Mouse (Mus musculus): ENCODE measurements around the gene Dock6. TPM values are rescaled to one million over a fixed set of nuclear protein-coding genes. Genes with fewer than 3 reads are reported as not detected.
"Not testable (repeated sequence)": the region's sequence is repeated elsewhere in the genome, so short reads cannot be mapped to it uniquely, and the experiment has no call there.

Gene Dock6
- total RNA-seq, 2 experiments from 2014 or later = 12.7 to 18.2 TPM

DNA sequence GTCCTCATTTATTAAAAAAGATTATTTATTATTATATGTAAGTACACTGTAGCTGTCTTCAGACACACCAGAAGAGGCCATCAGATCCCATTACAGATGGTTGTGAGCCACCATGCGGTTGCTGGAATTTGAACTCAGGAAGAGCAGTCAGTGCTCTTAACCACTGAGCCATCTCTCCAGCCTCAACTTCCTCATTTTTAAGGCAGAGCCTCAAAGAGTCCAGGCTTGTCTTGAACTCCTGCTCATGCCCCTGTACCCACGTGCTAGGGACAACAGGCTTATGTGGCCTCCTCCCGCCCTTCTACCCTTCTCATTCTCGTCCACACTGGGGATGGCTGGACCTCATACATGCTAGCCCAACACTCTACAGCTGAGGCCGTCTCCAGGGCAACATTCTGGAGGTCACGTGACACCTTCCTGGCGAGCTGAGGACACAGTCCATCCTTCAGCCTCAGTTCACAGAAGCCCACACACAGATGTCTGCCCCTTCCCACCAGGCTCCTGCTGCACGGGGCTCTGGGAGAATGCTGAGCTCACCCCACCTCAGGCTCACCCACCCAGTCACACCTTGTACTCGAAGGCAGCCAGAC lies 35.6 kb downstream of the Dock6 start:
- no peak for DNase-seq (ENCODE audit: low spot score in 2 of 2)

GRCm38 (mm10) chr9:21811170-21811569 lies 41.3 kb downstream of the Dock6 start:
- DNase-seq (ENCODE audit: low spot score in 2 of 2) = no peak

DNA sequence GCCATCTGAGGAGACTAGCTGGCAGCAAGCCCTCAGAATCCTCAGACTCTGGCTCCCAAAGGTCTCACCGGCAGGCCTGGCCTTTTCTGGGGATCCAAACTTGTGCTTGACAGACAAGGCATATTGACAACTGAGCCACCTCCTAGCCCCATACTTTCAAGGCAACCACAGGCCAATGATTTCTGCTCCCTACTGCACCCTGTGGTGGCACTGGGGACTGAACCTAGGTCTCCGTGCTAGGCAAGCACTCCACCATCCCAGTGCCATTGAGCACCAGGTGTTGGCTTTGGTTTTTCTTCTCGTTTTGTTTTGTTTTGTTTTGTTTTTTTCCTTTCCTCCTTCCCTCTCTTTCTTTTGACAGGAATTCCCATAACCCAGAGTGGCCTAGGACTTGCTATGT lies 43.9 kb downstream of the Dock6 start:
- DNase-seq (ENCODE audit: low spot score in 2 of 2) = no peak

DNA sequence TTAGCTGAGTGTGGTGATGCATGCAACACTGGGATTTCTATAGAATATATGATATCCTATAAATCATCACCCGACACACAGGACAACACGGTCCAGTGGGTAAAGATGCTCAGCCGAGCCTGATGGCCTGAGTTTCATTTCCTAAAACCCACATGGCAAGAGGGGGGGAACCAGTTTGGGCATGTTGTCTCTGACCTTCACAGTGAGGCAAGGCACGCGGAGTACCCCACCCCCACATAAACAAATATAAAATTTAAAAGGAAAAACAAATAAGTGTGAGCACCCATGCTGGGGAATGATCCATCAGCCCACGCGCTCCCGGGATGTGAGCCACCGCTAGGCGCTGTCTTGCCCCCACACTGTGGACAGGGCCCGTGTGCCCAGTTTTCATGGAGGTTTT lies 45.5 kb downstream of the Dock6 start:
- DNase-seq (ENCODE audit: low spot score in 2 of 2) = no peak

- DNase-seq (ENCODE audit: low spot score in 2 of 2) = no peak
Measured at GRCm38 (mm10) chr9:21806363-21806762, 46.1 kb downstream of the Dock6 start.

DNA sequence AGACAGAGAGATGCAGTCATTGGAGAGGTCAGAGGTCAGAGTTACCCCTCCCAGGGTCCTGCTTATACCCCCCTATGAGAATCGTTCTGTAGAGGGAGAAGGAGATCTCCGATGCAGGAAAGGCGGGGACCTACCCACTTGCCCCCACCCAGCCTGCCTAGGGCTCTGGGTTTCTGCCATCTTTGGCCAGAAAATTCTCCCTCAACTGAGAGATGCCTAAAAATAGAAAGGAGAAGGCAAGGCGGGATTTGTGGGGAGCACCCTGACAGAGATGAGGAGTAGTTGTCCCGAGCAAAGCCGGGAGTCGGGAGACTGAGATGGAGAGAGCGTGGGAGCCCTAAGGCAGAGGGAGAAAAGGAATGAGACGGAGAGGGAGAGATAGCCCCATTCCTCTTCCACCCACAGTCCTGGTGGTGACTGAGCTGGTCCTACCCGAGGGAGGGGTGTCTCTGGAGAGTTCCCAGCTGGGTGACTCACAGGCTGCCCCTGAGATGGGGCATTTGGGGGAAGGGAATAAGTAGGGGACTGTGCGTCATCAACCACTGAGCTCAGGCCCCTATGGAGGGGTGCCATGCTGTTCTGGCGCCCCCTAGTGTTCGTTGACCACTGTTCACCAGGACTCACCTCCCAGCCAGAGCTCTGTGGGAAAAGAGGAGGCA lies 48.3 kb downstream of the Dock6 start:
- DNase-seq (ENCODE audit: low spot score in 2 of 2) = peak; percentile 87 to 93

- no peak for DNase-seq (ENCODE audit: low spot score in 2 of 2)
Measured at GRCm38 (mm10) chr9:21801591-21801990, 50.8 kb downstream of the Dock6 start.

DNA sequence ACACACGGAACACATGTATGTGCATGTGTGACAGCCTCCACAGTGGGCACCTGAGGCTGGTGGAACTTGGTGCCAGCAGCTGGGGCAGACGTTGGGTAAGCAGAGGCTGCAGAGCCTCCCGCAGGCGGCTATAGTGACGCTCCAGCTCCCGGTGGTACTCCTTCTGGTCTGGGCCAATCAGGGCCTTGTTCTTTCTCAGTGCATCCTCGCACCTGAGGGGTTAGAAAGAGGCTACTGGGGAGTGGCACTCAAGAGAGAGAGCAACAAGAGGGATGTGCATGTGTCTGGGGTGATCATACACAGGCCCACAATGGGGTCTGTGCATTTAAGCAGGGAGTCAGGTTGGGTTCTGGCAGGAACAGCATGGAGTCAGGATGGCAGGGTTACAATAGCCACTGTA lies 51.3 kb downstream of the Dock6 start:
- no peak for DNase-seq (ENCODE audit: low spot score in 2 of 2)

DNA sequence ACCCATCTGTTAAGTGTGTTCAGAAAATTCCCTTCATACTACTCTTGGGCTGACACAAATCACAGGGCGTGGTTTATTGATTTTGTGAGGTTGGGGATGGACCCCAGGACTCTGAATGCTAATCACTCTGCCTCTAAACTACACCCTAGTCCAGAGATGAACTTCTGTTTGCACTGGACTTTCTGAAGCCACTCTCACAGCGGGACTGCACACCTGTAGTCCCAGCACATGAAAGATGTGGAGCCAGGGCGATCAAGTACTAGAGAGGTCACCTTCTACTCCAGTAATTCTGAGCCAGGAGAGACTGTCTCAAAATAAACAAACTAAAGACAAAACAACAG lies 53.5 kb downstream of the Dock6 start:
- DNase-seq (ENCODE audit: low spot score in 2 of 2) = no peak

- peak; percentile 56 to 63 for DNase-seq (ENCODE audit: low spot score in 2 of 2)
Measured at GRCm38 (mm10) chr9:21798345-21799009, 54.0 kb downstream of the Dock6 start, which contains the start of gene Kank2. Gene Kank2, minus strand, starts transcription at chr9:21798744.

DNA sequence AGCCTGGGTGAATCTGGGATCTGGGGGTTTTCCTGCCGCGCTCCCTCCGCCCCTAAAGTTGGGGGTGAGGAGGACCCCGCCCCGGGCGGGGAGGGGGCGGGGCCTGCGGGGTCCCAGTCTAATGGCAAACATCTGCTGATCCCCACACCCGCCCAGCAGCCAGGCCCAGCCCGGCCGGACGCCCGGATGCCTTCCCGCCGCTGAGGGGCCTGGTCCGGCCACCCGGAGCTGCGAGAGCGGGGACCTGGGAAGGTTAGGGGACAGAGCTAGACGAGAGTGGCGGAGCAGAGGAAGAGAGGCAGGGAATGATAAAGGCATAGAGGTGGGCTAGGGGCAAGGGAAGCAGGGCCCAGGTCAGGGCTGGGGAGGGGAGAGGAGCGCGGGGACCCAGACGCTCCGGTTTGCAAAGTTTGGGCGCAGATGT lies 54.5 kb downstream of the Dock6 start:
- no peak for DNase-seq (ENCODE audit: low spot score in 2 of 2)

- no peak for DNase-seq (ENCODE audit: low spot score in 2 of 2)
Measured at GRCm38 (mm10) chr9:21796919-21797318, 55.5 kb downstream of the Dock6 start.

DNA sequence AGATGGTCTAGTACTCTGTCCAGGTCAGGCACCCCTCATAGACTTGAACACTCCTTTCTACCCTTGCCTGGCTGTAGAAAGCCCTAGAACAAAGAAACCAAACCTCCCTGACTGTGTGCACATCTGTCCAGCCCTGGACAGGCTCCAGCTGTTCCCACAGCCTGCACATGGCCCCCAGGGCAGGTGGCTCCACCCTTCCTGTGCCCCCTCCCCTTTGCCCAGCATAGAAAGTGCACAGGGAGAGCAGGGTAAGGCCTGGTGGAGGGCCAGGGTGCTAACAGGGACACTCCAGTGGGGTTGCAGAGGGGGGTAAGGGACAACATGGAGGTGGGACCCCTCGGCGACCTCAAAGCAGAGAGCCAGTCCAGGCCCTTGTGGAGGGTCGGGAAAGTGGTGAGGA lies 56.2 kb downstream of the Dock6 start:
- no peak for DNase-seq (ENCODE audit: low spot score in 2 of 2)

DNA sequence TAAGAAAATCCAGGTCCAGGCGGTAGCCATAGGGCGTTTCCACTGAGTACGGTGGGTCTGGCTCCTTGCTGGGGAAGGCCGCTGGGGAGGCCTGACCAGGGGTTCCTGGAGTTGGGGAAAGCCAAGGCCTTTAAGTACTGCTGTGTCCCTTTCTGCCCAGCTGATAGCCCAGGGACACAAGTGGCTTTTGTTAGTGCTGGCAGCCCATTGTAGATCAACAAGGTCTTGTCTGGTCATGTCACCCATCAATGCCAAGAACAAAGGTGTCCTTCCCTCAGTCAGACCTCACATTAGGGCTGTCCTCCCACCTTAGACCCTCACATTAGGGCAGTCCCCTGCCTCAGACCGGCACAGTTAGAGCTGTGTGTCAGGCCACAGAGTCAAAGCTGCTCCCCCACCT lies 56.9 kb downstream of the Dock6 start:
- no peak for DNase-seq (ENCODE audit: low spot score in 2 of 2)

DNA sequence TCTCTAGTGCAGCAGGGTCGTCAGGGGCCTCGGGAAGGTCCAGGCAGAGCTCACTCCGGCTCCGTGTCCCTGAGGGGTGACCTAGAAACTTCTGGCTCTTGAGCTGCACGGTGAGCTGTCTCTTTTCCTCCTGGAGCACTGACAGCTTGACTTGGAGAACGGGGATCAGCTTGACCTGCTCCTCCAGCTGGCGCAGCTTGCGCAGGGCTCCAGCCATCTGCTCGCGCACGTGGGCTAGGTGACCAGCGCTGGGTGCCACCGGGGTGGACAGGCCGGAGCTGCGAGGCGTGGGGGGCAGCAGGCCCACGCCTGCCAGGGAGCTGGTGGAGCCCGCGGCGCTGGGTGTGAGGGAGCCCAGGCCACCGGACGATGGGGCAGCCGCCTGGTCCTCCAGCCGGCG lies 57.5 kb downstream of the Dock6 start:
- no peak for DNase-seq (ENCODE audit: low spot score in 2 of 2)

- no peak for DNase-seq (ENCODE audit: low spot score in 2 of 2)
Measured at GRCm38 (mm10) chr9:21794344-21794834, 58.0 kb downstream of the Dock6 start.

DNA sequence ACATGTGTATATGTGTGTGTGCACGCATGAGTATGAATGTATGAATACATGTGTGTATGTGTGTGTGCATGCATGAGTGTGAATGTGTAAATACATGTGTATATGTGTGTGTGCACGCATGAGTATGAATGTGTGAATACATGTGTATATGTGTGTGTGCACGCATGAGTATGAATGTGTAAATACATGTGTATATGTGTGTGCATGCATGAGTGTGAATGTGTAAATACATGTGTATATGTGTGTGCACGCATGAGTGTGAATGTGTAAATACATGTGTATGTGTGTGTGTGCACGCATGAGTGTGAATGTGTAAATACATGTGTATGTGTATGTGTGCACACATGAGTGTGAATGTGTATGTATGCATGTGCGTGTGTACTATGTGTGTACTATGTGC lies 58.9 kb downstream of the Dock6 start:
- not testable (repeated sequence) for DNase-seq (ENCODE audit: low spot score in 2 of 2)

GRCm38 (mm10) chr9:21792644-21793043 lies 59.8 kb downstream of the Dock6 start:
- DNase-seq (ENCODE audit: low spot score in 2 of 2) = peak; percentile 45 to 53

GRCm38 (mm10) chr9:21791861-21792260 lies 60.6 kb downstream of the Dock6 start:
- DNase-seq (ENCODE audit: low spot score in 2 of 2) = no peak

GRCm38 (mm10) chr9:21788234-21788633 lies 64.2 kb downstream of the Dock6 start:
- no peak for DNase-seq (ENCODE audit: low spot score in 2 of 2)

DNA sequence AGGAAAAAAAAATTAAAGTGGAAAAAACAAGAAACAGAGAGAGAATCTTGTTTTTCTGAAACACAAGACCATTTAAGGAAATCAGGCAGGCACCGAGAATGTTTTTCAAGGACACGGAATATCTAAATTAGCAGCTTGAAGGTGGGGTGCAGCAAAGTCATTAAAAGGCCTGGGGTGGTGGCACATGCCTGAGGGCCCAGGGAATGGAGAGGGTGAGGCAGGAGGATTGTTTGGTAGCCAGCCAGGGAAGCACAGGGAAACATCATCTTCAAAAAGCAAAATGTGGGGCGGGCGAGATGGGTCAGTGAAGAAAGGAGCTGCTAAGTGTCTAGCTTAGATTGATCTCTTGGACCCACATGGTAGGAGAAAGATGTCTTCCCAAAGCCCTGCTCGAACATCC lies 64.8 kb downstream of the Dock6 start:
- DNase-seq (ENCODE audit: low spot score in 2 of 2) = no peak

GRCm38 (mm10) chr9:21786906-21787305 lies 65.5 kb downstream of the Dock6 start:
- peak; percentile 65 to 75 for DNase-seq (ENCODE audit: low spot score in 2 of 2)
